Mouse (Mus musculus): Measurements from ENCODE around the gene Xpr1.

The Xpr1 gene

DNA sequence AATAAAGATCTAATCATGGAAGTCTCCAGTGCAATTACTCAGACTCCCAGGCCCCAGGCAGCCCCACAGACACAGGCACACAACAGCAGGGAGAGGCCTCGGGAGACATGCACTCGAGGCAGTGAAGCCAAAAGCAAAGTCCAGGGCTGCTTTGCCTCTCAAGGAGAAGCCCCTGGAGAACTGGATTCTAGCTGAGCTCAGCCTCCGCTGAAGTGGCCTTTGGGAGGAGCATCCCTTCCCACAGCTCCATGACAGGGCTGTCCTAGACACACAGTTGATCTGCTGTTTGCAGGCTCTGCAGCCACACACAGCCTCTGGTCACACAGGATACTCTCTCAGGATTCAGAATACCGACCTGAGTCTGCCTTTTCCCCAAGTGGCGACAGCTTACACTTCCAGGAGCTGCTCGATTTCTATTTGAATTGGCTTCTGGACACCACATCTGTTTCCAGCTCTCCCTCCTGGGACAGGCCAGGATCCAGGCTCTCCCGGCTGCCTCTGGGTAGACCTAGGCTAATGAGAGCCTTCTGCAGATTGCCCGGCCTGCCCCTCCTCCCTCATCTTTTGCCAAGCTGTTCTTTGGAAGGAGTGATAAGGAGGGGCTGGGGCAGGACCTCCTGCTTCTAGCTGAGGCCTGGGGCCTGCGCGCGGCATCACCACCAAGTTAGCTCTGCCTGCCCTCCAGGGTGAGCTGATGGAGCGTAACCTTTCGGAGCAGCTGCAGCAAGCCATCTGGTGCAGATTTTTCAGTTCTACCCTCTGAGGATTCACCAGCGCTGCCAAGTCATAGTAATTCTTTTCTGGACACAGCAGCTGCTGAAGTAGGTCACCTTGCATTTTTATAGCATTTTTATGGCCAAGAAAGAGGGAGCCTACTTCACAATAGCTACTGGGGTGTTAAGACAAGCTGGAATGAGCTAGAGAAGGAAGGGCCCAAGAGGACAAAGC, 187.5 kb downstream of the Xpr1 start:
- DNase-seq (ENCODE audit: low spot score) = no peak
